Mouse (Mus musculus) 3134 (cell line): ENCODE results near the gene Prpf19.

Experiments used
- DNase-seq: peaks from one replicate; pipeline ENCODE4 v3.0.0-alpha.2; 2011; ENCODE audit warnings: low spot score; ENCODE audit not compliant: insufficient read length; ENCODE audit errors: extremely low read depth

The Prpf19 gene

GRCm38 (mm10) chr19:10892201-10892600 lies 2.8 kb upstream of the Prpf19 start:
- no peak for DNase-seq

DNA sequence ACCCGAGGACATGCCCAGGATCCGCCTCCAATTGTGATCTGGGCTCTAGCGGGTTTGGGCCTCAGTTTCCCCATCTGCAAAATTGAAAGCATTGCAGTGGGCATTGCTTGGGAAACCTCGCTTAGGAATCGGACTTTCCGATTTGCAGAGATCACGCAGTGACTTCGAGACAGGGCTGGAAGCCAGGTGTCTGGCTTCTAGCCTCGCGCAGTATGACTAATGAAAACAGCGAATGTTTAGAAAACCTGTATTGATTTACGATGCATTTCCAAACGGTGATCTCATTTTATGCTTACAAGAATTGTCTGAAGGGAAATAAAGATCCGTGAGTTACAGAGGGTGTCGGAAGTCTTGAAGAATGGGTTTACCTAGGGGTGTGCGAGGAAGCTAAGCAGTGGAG lies 677 bp downstream of the Prpf19 start:
- no peak for DNase-seq

- no peak for DNase-seq
These were observed 1.8 kb downstream of the Prpf19 start for GRCm38 (mm10) chr19:10896849-10897248.

DNA sequence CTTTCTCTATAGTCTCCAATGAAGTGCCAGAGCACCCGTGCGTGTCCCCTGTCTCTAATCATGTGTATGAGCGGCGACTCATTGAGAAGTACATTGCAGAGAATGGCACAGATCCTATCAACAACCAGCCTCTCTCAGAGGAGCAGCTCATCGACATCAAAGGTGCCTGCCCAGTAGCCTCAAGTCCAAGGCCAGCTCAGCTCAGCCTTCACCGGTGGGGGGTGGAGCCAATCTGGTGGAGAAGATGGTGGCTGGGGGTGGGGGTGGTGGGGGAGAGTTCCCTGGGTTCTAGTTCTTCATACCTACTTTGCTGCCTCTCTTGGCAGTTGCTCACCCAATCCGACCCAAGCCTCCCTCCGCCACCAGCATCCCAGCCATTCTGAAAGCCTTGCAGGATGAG lies 2.5 kb downstream of the Prpf19 start:
- no peak for DNase-seq

DNA sequence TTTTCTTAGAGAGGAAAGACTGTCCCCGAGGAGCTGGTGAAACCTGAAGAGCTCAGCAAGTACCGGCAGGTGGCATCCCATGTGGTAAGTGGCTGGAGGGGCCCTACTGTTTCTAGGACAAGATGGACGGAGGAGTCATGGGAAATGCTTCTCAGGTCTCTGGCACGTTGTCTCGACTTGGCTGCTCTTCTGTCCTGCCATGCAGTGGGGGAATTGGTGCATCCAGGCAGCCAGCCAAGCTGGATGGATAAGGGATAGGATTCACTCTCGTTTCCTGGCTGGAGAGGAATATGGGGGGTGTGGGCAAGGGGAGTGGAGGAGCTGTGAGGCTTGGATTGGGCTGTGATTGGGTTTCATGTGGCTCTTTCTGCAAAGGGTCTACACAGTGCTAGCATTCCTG lies 5.3 kb downstream of the Prpf19 start:
- DNase-seq, result no peak

GRCm38 (mm10) chr19:10901046-10901445 lies 6.0 kb downstream of the Prpf19 start:
- no peak for DNase-seq

DNA sequence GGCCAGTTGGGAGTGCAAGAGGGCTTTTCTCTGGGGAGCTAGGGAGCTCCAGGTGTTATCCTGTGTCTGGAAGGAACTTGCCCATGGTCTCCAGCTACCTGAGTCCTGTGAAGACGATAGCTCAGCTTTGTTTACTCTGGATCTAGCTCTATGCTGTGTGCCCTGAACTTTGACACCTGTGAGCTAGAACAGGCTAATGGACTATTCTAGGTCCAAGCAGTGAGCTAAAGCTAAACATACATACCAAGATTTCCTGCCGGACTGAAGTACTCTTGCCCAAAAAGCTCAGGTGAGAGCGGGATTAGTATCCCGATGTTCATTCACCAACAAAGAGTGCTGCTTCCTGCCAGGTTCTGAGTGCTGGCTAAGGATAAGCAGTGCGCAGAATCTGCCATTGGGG lies 9.5 kb downstream of the Prpf19 start:
- no peak for DNase-seq

DNA sequence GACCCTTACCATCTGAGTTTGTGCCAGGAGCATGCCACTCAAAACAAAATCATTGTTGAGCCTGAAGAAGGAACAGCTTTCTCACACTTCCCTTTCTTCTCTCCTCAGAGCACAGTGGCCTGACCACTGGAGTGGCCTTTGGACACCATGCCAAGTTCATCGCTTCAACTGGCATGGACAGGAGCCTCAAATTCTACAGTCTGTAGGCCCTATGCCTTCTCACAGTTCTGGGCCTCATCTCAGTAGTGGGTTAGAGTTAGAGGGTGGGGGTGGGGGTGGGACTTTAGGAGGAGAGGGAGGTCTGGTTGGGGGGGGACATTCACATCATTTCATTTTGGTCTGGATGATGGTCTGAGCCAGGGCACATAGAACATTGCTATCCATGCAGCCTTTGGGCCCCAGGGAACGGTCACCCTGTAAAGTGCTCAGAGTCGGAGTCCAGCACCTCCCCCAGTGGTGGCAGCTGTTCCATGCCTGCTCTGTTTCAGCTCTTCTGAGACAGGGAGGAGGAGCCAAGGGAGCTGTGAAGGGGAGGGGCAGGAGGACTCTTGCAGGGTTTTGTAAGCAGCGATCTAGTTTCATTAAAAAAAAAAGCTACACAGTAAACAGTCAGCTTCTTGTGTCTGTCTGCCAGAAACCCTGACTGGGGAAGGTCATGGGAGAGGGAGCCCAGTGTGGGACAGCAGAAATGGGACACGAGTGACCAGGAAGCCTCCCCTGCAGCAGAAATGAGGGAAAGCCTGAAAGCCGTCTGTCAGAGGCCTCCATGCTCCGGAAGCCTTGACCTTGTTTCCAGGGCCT lies 10.1 kb downstream of the Prpf19 start:
- no peak for DNase-seq

GRCm38 (mm10) chr19:10905728-10906000 lies 10.6 kb downstream of the Prpf19 start:
- no peak for DNase-seq

DNA sequence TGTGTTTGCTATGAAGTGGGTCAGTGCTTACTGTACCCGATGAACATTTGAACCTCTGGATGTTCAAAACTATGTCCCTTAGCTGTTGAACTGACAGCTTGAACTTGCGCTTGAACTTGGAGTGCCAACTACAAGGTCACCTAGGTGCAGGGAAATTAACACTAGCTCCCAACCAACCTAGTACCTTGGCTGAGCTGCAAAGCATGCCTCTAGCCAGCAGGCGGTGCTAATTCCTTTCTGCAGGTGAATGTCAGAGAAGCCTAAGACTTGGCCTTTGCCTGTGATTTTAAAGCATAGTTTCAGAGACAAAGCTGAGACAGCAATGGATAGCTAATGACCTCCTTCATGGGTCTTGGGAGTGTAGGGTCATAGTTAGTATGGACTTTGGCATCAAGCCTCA lies 12.9 kb downstream of the Prpf19 start:
- no peak for DNase-seq

DNA sequence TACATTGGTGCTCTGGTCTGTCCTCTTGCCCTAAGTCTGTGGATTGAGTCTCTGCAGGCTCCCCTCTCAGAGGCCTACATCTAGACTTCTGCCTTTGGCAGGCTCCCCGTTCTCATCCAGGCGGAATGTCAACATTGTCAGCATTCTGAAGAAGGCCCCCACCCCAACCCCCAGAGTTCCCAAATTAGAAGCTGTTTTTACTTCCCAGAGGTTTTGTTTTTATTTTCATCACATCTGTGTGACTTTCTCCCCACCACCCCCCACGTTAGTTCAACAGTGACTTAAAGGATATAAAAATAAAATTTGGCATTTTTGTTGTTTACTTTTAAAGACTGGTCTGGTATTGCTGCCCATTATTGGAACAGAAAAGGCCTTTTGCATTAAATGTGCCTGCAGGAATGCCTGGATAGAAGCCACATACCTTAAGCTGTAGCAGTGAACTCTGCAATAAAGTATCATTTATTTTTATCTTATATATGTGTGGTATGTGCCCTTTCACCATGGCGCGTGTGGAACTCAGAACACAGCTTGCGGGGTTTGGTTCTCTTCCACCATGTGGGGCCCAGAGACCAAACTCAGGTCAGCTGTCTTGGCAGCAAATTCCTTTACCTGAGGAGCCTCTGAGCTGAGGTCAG lies 14.2 kb downstream of the Prpf19 start:
- no peak for DNase-seq

- DNase-seq, result no peak
These were observed 19.3 kb downstream of the Prpf19 start for GRCm38 (mm10) chr19:10914291-10914690.

- DNase-seq, result no peak
These were observed 19.8 kb downstream of the Prpf19 start for GRCm38 (mm10) chr19:10914870-10915269.

- no peak for DNase-seq
These were observed 21.5 kb downstream of the Prpf19 start for GRCm38 (mm10) chr19:10916506-10916905.

- no peak for DNase-seq
These were observed 23.4 kb downstream of the Prpf19 start for GRCm38 (mm10) chr19:10918321-10918991.

DNA sequence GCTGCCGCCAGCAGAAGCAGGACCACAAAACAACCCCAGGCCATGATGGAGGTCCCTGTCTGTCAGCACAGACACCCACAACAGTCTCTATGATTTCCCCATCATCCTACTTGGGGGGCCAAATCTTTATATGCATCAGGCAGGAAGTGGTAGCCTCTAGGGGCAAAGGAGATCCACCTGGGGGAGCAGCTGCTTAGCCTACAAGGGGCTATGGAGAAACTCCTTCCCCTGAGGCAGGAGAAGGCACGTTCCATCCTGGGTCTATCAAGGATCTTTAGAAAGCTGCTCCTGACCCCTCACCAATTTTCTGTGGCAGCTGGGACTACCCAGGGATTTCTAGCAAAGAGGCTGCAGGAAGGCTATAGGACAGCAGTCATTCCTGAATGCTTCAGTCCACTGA lies 25.5 kb downstream of the Prpf19 start, which contains the start of gene Zp1:
TSS of gene Zp1 (minus strand) at position 101 of the 400 bp plus-strand sequence.
- no peak for DNase-seq

GRCm38 (mm10) chr19:10921058-10921457 lies 26.0 kb downstream of the Prpf19 start:
- no peak for DNase-seq

DNA sequence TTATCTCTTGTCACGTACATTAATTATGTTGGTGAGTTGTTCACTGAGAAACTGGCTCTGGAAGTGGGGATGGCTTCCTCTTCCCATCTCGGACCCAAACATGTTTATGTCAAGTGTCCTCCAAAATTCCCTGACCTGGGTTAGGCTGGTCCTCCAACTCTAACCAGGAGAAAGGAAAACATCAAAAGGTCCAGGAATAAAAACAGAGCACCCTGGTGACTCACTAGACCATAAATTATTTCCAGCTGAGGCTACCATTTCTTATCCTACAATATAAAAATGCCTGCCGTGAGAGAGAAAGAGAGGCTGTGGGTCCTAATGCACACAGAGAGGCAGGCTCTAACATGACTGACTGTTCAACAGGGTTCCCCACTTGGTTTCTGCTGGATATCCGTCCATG lies 29.2 kb downstream of the Prpf19 start:
- no peak for DNase-seq

GRCm38 (mm10) chr19:10926123-10926621 lies 31.1 kb downstream of the Prpf19 start:
- no peak for DNase-seq

GRCm38 (mm10) chr19:10926666-10927065 lies 31.6 kb downstream of the Prpf19 start:
- no peak for DNase-seq

GRCm38 (mm10) chr19:10930641-10931040 lies 35.6 kb downstream of the Prpf19 start:
- DNase-seq, result no peak

DNA sequence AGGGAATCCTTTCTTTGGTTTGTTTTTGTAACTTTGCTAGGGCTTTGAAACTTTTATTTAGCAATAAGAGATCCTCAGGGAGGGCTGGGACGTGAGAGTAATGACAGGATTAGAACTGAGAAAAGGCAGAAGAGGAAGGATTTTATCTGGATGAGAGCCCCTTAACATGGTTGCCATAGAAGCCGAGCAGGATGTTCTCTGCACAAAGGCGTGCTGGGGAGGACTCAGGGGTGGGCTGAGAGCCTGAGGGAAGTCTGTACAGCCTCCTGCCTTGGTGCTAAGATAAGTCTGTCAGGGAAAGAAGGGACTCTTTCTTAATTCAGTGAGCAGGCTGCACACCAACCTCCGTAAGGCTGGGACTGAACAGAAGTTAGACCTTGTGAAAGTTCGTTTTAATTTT lies 40.0 kb downstream of the Prpf19 start:
- DNase-seq, result no peak
